Mouse (Mus musculus) retina, postnatal 7 days (tissue): ENCODE measurements around the gene Zxdb.
"Not testable (repeated sequence)": the region's sequence is repeated elsewhere in the genome, so short reads cannot be mapped to it uniquely, and the experiment has no call there.

Experiments
- DNase-seq: peaks from one replicate; pipeline ENCODE4 v3.0.0-alpha.2; 2012; ENCODE audit warnings: low read depth, low spot score

The Zxdb gene

DNA sequence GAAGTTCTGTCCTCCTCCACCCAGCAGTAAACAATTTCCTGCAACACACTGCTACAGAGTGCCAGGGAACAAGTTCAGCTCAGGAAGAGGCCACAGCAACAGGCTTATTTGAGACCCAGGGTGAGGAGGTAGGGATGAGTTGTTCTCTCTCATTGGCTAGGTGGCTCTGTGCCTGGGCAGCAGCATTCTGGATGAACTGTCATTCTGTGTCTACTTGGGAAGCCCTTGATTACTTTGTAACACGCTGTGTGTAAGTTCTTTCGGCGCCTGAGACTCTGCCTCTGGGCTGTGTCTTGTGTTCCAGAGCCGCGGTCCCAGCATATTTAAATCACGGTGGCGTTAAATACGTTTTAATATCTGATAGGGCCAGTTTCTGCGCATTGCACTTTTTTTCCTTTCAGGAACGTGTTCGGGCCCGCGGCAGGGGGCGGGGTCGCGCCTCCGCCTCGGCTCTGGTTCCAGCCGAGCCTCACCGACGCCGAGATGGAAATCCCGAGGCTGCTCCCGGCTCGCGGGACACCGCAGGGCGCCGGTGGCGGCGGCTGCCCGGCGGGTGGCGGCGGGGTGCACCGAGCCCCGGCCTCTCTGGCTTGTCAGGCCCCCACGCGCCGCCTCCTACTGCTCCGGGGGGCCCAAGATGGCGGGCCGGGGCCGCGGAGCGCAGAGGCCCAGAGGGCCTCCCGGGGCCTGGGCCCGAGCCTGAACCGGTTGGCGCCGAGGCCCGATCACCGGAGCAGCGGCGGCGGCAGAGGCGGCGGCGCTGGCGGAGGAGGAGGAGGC lies at the start of gene Zxdb:
Gene Zxdb (plus strand): TSS at position 378 of the 780 bp plus-strand sequence.
- not testable (repeated sequence) for DNase-seq

- peak; percentile 17 for DNase-seq
Observed at GRCm38 (mm10) chrX:94674977-94675376, 49.4 kb upstream of the Zxdb start.

DNA sequence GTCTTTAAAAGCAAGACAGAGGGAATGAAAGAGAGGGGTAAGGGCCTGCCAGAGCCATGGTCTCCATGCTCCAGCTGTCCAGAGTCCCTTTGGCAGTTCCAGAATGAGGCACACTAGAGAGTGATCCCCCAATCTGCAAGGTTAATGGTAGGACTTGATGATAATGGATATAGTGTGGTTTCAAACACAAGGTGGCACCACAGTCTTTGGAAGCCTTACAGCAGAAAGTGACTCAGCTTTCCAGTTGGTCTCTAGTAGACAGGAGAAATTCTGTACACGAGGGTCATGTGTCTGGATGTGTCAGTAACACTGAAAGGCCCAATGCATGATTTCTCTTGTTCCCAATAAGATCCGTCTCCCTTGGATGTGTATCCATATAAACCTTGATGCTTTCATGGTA lies 42.8 kb upstream of the Zxdb start:
- DNase-seq = not testable (repeated sequence)

DNA sequence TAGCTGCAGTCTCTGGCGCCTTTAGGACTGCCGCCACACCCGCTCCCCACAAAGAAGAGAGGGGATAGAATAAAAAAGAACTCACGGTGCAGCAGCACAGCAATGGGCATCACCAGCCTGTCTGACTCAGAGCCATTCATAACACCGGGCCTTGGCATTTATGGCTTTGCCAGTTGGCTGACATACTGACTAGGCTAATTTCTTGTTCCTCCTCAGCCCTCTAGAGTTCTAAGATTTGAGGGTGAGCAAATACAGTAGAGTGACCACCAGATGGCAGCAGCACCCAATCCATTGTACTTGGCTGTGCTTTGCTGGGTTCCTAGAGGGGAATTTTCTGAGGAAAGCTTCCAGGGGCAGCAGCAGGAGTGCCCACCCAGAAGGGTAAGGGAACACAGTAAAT lies 34.8 kb upstream of the Zxdb start:
- DNase-seq = not testable (repeated sequence)

GRCm38 (mm10) chrX:94706676-94707075 lies 17.7 kb upstream of the Zxdb start:
- DNase-seq = not testable (repeated sequence)

DNA sequence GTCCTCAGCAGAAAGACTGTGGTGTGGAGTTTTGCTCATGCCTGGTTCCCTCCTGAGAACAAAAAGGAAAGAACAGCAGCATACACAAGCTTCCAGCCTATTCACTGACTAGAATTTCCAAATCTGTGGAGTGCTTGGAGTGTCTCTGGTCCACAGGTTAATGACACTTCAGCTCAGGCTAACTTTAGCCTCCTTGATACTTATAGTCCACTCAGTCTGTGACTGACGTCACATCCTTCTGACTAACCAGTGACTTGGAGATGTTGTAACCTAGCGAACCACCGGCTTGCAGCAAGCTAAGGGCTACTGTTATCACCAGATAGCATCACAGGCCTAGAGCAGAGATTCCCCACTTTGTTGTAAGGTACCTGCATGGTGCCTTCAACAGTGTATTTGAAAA lies 14.6 kb upstream of the Zxdb start:
- DNase-seq = not testable (repeated sequence)

- not testable (repeated sequence) for DNase-seq
Observed at GRCm38 (mm10) chrX:94724972-94725569, 702 bp downstream of the Zxdb start.

DNA sequence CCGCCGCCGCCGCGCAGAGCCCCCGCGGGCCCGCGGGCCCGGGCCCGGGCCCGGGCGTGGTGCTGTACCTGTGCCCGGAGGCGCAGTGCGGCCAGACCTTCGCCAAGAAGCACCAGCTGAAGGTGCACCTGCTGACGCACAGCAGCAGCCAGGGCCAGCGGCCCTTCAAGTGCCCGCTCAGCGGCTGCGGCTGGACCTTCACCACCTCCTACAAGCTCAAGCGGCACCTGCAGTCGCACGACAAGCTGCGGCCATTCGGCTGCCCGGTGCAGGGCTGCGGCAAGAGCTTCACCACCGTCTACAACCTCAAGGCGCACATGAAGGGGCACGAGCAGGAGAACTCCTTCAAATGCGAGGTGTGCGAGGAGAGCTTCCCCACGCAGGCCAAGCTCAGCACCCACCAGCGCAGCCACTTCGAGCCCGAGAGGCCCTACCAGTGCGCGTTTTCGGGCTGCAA lies 1.3 kb downstream of the Zxdb start:
- DNase-seq = not testable (repeated sequence)

DNA sequence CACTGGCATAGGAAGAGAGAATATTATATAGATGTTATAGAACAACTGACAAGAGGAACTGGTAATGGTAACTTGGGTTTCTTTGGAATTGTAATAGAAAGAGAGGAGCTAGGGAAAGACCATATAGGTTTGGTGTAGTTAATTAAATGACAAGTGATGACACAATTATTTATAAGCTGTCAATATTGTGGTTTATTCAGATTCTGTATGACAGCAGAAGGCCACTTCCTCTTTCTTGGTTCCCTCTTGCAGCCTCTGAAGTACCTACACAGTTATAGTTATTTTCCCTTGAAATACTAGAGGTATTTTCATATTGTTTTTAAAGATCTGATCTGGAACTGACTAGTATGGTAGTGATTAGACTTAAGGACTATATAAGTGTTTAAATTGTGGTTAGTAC lies 7.2 kb downstream of the Zxdb start:
- no peak for DNase-seq

DNA sequence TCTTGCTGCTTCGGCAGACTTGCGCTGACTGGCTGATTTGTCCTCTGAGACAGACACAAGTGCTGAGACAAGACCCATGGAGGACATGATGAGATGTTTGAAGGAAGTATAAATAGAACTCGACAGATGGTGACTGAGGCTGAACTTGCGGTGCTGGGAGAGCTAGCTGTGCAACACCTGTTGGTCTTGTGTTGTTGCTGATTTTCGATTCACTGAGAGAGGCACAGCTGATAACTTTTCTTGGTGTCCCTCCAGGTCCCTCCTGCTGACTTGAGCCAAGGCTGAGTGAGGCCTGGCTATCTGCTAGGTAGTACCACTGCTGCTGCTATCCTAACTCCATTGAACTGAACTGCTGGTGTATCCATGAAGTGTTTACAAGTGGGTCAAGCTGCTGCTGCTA lies 29.4 kb downstream of the Zxdb start:
- DNase-seq = no peak

DNA sequence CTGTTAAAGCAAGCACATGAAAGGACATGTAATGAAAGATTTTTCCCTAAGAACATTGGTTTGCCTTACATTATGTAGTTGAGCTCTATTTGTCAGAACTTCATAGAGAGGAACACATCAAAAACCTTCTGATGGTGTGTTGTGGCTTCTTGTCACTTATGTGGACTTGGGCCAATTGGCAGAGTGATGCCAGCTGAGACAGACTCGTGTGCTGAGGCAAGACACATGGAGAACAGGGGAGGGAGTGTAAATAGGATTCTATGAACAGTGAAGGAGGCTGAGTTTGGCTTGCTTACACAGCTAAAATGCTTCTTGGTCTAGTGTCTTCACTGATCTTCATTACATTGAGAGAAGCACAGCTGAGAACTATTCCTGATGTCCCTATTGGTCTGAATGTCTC lies 35.6 kb downstream of the Zxdb start:
- DNase-seq = no peak

DNA sequence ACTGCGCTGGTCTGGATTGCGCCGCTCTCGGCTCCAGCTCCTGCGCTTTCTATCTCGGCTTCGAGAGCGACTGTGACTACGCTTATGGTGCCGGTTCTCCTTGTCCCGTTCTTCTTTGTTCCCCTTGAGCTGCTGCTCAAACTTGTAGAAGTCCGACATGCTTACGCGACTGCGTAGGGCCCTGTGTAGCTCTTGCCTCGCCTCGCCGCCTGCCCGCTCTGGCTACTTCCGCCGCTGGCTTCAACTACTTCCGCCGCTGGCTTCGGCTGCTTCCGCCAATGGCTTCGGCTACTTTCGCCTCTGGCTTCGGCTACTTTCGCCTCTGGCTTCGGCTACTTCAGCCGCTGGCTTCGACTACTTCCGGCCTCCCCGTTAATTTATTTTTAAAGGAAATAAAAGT lies 49.5 kb downstream of the Zxdb start:
- DNase-seq = no peak
